Mouse (Mus musculus) naive thymus-derived CD4-positive, alpha-beta T cell, adult 2 months (primary cell): ENCODE data around the gene Apoa1.

Experiments
- DNase-seq: peaks from one replicate; pipeline ENCODE4 v3.0.0-alpha.2; 2011; ENCODE audit warnings: low read depth

The Apoa1 gene

GRCm38 (mm10) chr9:46228491-46228890 lies at the start of gene Apoa1:
Apoa1 (plus strand) TSS chr9:46228580.
- no peak for DNase-seq

- DNase-seq: no peak
Measured at GRCm38 (mm10) chr9:46178595-46178994, 49.8 kb upstream of the Apoa1 start.

GRCm38 (mm10) chr9:46181297-46181696 lies 47.1 kb upstream of the Apoa1 start:
- peak; percentile 44 for DNase-seq

- DNase-seq: no peak
Measured at GRCm38 (mm10) chr9:46184542-46184941, 43.8 kb upstream of the Apoa1 start.

GRCm38 (mm10) chr9:46185191-46185590 lies 43.2 kb upstream of the Apoa1 start:
- peak; percentile 79 for DNase-seq

- DNase-seq: peak; percentile 33
Measured at GRCm38 (mm10) chr9:46186387-46186786, 42.0 kb upstream of the Apoa1 start.

- no peak for DNase-seq
Measured at GRCm38 (mm10) chr9:46188370-46188769, 40.0 kb upstream of the Apoa1 start.

- DNase-seq: no peak
Measured at GRCm38 (mm10) chr9:46188956-46189355, 39.4 kb upstream of the Apoa1 start.

GRCm38 (mm10) chr9:46189381-46189780 lies 39.0 kb upstream of the Apoa1 start:
- no peak for DNase-seq

- no peak for DNase-seq
Measured at GRCm38 (mm10) chr9:46191234-46191633, 37.1 kb upstream of the Apoa1 start.

- peak; percentile 78 for DNase-seq
Measured at GRCm38 (mm10) chr9:46191644-46192043, 36.7 kb upstream of the Apoa1 start.

- no peak for DNase-seq
Measured at GRCm38 (mm10) chr9:46192642-46193041, 35.7 kb upstream of the Apoa1 start.

GRCm38 (mm10) chr9:46194809-46195208 lies 33.6 kb upstream of the Apoa1 start:
- no peak for DNase-seq

- DNase-seq: no peak
Measured at GRCm38 (mm10) chr9:46196699-46197169, 31.6 kb upstream of the Apoa1 start.

GRCm38 (mm10) chr9:46198461-46198860 lies 29.9 kb upstream of the Apoa1 start:
- no peak for DNase-seq

GRCm38 (mm10) chr9:46198936-46199335 lies 29.4 kb upstream of the Apoa1 start:
- no peak for DNase-seq

GRCm38 (mm10) chr9:46199609-46200008 lies 28.8 kb upstream of the Apoa1 start:
- no peak for DNase-seq

- no peak for DNase-seq
Measured at GRCm38 (mm10) chr9:46206834-46207500, 21.4 kb upstream of the Apoa1 start.

- DNase-seq: no peak
Measured at GRCm38 (mm10) chr9:46207501-46207869, 20.9 kb upstream of the Apoa1 start.

- no peak for DNase-seq
Measured at GRCm38 (mm10) chr9:46208401-46208974, 19.9 kb upstream of the Apoa1 start.

GRCm38 (mm10) chr9:46210473-46210872 lies 17.9 kb upstream of the Apoa1 start:
- DNase-seq: no peak

- DNase-seq: no peak
Measured at GRCm38 (mm10) chr9:46214276-46214675, 14.1 kb upstream of the Apoa1 start.

GRCm38 (mm10) chr9:46214946-46215337 lies 13.4 kb upstream of the Apoa1 start:
- no peak for DNase-seq
